ENCODE assay signal across 8 mouse cellular contexts in genomic region chr10:125994855-125995254, GRCm38 (mm10). TPM values are rescaled to one million over a fixed set of nuclear protein-coding genes. Genes with fewer than 3 reads are reported as not detected.
A peak's percentile ranks its signal among the peaks of the same experiment; 100 is the strongest.
DNase-seq lines count a peak whose midpoint lies in the region; ATAC-seq and TF ChIP-seq lines count a peak whose summit lies in the region.

No protein-coding gene starts in this region.

- H3K4me3 ChIP-seq in layer of hippocampus, adult 2 months: no peak overlapping the region
- no peak overlapping the region for H3K4me3 ChIP-seq in embryonic facial prominence, embryonic 10.5 days
- H3K4me3 ChIP-seq in kidney, embryonic 15.5 days (replicated peaks): no peak overlapping the region

- H3K4me2 ChIP-seq in kidney, embryonic 15.5 days: no peak overlapping the region

- peak; percentile 69 for ATAC-seq in kidney, embryonic 15.5 days (replicated peaks; ENCODE audit: low FRiP score)

- no peaks in the 10 kb centered on the region for H3K27me3 ChIP-seq in embryonic facial prominence, embryonic 10.5 days (replicated peaks; ENCODE audit: low read depth, poor library complexity, severe bottlenecking)
- H3K27me3 ChIP-seq in kidney, embryonic 15.5 days: no peaks in the 10 kb centered on the region

- no peak overlapping the region for H3K9ac ChIP-seq in kidney, embryonic 15.5 days

- peaks cover 66% of the 10 kb centered on the region for H3K36me3 ChIP-seq in embryonic facial prominence, embryonic 10.5 days (replicated peaks)
- H3K36me3 ChIP-seq in kidney, embryonic 15.5 days: peaks cover 48% of the 10 kb centered on the region

- peaks cover 33% of the 10 kb centered on the region for H3K4me1 ChIP-seq in embryonic facial prominence, embryonic 10.5 days
- peaks cover 13% of the 10 kb centered on the region for H3K4me1 ChIP-seq in kidney, embryonic 15.5 days

- WGBS in embryonic facial prominence, embryonic 10.5 days: 87% methylated on average over 1 of the region's 1 CpGs
- 91% methylated on average over 1 of the region's 1 CpGs for WGBS in kidney, embryonic 15.5 days

- H3K27ac ChIP-seq in layer of hippocampus, adult 2 months: no peak overlapping the region
- no peak overlapping the region for H3K27ac ChIP-seq in embryonic facial prominence, embryonic 10.5 days (replicated peaks)
- H3K27ac ChIP-seq in kidney, embryonic 15.5 days: no peak overlapping the region

- H3K9me3 ChIP-seq in embryonic facial prominence, embryonic 10.5 days: no peaks in the 10 kb centered on the region
- H3K9me3 ChIP-seq in kidney, embryonic 15.5 days (replicated peaks): no peaks in the 10 kb centered on the region

- TF ChIP-seq CTCF in layer of hippocampus, adult 2 months (conservative IDR thresholded peaks at IDR 0.05): peak; percentile 79

- no peak for DNase-seq in layer of hippocampus, adult 2 months (ENCODE audit: low spot score in 2 of 2)
- DNase-seq in layer of hippocampus, adult 9-11 months: no peak
- DNase-seq in ZHBTc4 (ENCODE audit: low read depth, low spot score): peak; percentile 76
- peak; percentile 39 for DNase-seq in embryonic facial prominence, embryonic 10.5 days (ENCODE audit: low spot score)
- DNase-seq in lung, postnatal 25 days (ENCODE audit: low spot score): peak; percentile 70
- no peak for DNase-seq in spleen, adult 12 weeks (ENCODE audit: low spot score)
- DNase-seq in layer of hippocampus, postnatal 10 days (ENCODE audit: low spot score in 2 of 2): no peak

RNA-seq across cellular contexts. Expression of gene Lrig3, which starts 28.9 kb away (rescaled TPM):
- 1 to 10 TPM; 3.5 to 3.6 TPM for total RNA-seq in layer of hippocampus, adult 2 months (2021)
- polyA plus RNA-seq in embryonic facial prominence, embryonic 10.5 days (2016; fragmentation: Nextera tagmentation; extraction: Ambion mirVana): 22.4 and 28.2 TPM in 2 replicates
- polyA plus RNA-seq in kidney, embryonic 15.5 days (2015; fragmentation: Nextera tagmentation; extraction: Ambion mirVana): 22.6 and 24.0 TPM in 2 replicates
- total RNA-seq in layer of hippocampus, postnatal 10 days (2021): 1 to 10 TPM; 3.0 to 4.0 TPM

Comparison
In these comparisons a context has a peak if more than half of its experiments do, and no peak if none do; other contexts are left out.
1. DNase-seq: peak in ZHBTc4 (single experiment), embryonic facial prominence, embryonic 10.5 days (single experiment) and lung, postnatal 25 days (single experiment); none in layer of hippocampus, adult 2 months (0 of 2), layer of hippocampus, adult 9-11 months (single experiment), spleen, adult 12 weeks (single experiment) and layer of hippocampus, postnatal 10 days (0 of 2).